Mouse (Mus musculus): Measurements from ENCODE around the gene Fxyd4.

Gene Fxyd4

DNA sequence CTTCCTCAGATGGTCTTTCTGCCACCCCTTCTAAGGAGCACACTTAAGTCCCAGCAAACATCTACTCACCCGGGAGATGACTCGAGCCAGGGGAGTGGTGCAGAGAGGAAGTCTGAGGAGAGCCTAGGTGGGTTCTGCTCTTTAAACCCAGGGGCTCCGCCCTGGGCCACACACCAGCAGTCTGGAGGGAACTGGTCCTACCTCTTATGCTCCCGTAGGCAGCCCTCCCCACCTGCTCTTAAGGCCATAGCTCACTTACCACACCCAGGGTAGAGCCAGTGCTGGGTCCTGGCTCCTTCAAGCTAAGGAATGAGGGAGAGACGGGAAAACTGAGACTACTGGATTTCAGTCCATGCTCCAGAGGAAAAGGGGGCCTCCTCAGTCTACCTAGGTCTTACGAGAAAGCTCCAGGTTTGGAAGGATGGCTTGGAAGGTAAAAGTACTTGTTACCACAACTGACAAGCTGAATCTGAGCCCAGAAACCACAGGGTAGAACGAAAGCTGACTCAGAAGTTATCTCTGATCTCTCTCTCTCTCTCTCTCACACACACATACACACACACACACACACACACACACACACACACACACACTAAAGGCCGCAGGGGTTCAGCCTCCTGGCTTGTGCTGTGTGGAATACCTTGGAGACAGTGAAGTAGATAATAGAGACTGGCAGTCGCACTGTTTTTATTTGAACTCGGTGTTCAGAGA lies at the start of gene Fxyd4:
Gene Fxyd4, minus strand, starts transcription at position 471 of the 711 bp plus-strand sequence.
- no peak for DNase-seq (ENCODE audit: low spot score)

DNA sequence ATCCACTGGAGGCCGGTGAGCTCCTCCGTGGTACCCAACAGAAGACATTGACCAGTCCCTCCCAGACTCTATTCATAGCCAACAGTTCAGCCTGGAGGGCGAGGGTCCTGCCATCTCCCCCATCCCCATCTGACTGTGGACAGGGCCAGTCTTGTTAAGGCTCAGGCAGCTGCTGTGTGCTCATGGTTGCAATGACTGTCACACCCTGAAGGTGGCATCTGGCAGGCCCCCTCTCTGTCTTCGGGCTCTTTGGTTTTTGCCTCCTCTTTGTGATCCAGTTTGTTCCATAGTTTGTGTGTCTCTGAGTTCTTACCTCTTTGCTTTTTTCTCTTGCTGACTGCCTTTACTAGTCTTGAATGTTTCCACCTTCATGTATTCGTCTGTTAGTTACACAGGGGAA lies 49.7 kb upstream of the Fxyd4 start:
- no peak for DNase-seq (ENCODE audit: low spot score)

DNA sequence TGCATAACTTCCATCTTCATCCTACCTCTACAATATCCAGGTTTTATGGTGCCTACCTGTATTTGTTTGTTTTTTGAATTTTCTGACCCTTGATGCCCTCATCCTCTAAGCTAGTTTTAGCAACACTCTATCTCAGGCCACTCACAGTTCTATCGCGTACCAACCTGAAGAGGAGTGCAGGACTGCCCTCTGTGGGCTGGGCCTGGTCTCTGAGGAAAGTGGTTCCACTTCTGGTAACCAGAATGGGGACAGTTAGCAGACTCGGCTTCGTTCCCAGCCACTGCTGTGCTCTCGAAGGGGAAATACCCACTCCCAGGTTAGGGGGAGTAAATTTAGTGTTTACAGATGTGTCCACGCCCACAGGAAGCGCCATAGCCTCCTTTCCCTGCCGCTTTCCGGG lies 29.2 kb upstream of the Fxyd4 start:
- no peak for DNase-seq (ENCODE audit: low spot score)

DNA sequence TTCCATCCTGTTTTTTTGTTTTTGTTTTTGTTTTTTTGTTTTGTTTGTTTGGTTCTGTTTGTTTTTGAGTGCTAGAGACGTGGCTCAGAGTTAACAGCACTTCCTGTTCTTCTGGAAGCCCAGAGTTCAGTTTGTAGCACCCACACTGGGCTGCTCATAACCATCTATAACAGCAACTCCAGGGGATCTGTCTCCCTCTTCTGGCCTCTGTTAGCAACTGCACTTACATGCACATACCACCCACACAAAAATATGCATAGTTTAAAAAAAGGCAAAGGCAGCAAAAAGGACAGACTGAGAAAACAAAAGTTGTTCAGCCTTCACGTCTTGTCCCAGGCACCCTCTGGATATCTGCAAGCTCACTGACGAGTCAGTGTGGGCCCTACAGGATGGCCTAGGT lies 25.7 kb upstream of the Fxyd4 start:
- DNase-seq (ENCODE audit: low spot score): no peak

DNA sequence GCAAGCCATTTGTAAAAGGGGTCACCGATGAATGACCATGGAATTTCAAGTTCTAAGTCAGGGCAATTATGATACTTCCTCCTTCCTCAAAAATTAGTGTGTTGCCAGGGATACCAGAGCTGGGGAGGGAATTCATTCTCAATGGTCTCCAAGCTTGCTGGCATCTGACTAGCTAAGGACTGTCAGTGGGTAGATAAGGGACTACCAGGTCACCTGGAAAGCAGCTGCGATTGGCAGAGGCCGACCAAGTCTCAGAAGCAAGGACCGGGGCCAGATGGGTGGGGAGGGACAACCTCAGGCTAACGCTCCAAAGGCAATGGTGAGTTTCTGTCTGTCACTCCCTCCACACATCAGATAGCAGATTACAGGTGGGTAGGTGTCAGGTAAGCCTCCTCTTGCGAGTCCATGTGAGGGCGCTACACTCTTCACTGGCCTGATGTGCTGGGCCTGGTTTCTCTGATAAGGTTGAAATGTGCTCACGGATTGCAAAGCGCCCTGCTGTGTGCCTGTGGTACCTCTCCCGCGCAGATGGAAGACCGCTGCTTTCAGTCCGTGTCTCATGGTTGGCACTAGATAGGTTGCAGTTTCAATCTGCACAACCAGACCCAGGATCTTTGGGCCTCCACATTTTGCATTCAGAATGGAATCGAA lies 19.5 kb upstream of the Fxyd4 start:
- no peak for DNase-seq (ENCODE audit: low spot score)

DNA sequence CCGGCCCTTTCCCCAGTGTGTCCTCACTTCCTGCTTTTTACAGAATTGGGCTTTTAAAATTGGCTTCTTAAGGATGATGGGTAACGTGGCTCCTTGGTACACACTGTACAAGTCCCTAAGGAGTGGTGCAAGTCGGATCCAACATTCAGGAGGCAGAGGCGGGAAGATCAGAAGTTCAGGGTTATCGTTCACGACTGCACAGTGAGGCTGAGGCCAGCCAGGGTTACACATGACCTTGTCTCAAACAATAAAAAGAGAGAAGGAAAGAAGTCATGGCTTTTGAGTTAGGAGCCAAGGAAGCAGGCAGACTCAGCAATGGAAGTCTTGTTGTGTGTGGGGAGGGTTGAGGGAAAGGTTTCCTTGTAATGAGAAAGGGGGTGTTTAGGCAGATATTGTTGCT lies 18.7 kb upstream of the Fxyd4 start:
- DNase-seq (ENCODE audit: low spot score): no peak

DNA sequence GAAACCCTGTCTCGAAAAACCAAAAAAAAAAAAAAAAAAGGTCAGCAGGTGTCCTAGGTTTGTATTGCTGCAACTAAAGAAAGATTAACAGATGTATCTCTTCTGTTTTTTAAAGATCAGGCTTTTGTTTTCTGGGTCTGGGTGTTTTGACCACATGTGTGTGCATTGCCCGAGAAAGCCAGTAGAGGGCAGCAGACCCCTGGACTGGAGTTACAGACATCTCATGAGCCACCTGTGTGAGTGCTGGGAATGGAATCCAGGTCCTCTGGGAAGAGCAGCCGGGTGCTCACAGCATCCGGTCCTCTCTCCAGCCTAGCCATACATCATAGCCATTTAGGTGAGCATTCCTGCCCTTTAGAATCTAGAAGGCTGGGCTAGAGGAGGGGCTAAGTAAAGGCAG lies 14.8 kb upstream of the Fxyd4 start:
- DNase-seq (ENCODE audit: low spot score): no peak

DNA sequence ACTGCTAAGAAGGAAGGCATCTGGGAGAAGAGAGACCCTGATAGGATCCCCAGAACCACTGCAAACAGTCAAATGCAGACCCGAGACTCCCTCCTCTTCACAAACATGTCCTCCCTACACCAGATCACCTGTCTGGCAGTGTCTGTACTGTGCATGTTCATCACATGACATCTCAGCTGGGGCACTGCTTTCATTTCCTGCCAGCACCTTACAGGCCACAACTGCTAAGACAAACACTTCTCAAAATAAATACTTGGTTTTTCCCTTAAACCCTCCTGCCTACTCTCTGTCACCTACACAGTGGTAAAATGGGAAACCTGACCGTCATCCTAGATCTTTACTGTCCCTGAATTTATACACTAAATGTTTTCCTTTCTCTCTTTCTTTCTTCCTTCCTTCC lies 6.4 kb upstream of the Fxyd4 start:
- peak; percentile 28 for DNase-seq (ENCODE audit: low spot score)

DNA sequence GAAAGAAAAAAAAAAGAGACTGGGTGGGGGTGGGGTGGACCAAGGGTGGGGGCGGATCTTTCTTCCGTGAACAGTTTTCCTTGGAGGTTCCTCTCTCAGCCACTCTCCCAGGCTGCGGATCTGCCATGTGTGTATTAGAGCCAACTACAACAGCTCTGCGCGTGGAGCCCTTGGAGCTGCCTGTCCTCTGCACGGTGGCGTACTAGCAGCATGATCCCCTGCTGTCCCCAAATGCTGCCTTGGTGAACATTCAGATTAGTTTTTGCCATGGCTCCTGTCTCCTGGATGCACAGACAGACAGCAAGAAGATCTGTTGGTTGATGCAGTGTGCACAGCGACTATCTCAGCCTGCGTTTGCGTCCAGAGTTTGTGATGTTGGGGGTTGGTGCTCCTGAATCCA lies 5.3 kb upstream of the Fxyd4 start:
- peak; percentile 36 for DNase-seq (ENCODE audit: low spot score)

DNA sequence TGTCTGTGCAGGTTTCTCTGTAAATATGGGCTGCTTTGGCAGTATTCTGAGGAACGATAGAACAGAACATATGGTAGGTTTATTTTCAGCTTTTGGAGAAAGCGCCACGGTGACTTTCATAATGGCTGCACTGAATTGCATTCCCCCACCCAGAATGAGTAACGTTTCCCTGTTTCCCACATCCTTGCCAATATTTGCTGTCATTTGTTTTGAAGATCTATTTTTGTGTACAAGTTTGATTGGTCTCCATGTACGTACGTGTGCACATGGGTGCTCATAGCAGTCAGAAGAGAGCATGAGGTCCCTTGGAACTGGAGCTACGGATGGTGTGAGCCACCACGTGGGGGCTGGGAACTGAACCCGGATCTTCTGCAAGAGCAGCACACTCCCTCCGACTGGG lies 1.5 kb upstream of the Fxyd4 start:
- DNase-seq (ENCODE audit: low spot score): no peak

DNA sequence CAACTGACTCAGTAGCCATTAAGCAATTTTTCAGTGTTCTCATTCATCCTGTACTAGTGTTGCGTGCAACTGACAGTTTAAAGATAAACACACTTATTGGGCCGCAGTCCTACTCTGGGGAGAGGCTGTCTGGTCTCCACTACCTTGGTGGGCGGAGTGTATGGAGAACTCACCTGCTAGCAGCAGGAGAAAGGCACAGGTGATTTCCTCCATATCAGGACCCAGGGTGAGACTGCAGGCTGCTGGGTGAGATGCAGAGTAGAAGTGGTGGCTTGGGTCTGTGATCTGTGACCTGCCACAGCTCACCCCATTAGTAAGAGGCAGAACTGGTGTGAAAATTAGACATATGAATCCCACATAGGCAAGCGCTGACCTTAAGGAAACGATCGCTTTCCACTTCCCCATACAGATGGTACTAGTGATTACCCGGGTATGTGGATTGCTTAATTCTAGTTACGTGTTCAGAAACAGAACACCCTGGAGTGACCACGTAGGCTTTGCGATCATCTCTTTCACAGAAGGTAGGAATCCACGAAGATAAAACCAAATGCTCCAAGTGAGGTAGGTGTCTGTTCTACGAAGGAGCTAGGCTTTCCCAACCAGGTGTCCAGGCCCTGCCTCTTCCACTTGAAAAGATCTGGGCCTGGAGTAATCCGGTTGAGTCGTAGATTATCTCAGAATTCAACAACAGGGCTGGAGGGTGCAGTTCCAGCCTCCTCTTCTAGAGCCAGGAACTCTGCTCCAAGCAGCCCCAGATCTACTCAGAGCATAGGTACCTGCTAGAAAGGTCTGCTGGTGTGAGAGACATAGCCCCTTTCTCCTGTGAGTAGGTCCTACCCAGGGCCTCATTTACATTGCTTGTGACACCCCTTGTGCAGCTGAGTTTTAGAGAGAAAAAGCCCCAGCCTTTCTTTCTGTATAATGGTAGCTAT lies 1.5 kb downstream of the Fxyd4 start:
- no peak for DNase-seq (ENCODE audit: low spot score)

DNA sequence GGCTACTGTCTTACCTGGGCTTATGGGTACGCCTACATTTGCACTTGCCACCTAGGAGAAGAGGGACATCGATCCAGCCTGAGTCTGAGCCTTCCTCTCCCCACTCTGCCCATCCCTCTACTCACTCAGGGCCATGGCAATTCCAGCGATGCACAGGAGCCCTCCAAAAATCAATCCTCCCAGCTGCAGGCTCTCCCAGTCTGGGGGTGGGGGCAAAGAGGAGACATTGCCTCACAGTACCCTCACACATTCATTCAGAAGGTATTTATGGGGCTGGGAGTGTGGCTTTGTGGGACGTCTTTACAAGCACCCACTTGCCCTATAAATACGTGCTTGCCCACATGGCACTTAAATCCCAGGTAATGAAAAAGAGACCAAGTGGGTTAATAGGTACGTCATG lies 3.2 kb downstream of the Fxyd4 start:
- no peak for DNase-seq (ENCODE audit: low spot score)

DNA sequence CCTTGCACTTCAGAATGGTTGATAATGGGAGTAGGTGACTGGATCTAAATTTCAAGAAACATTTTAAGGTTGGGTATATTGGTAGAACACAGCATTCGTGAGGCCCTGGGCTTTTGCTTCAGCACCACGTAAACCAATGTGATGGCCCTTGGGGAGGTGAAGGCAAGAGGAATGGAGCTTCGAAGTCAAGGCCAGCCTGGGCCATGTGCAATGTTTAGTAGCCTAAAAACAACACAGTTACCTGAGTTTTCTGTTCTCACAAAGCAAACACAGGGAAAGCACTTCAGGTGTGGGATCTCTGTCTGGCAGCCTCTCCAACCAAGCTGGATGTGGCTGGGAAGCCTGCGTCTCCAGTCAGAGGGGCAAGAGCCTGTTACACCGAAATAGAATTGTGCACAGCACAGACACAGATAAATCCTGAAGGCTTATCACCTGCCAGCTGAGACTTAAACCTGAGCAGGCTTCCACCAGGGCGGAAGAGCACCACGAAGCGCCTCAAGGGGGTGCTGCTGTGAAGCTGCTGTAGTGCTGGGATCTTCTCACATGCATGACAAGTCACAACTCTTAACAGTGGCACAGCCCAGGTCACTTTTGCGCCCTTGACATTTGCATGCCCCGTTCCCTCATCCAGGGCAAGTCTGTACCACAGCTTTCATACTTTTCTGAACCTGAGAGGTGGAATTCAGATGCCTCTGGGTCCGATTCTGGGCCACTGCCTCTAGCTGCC lies 5.0 kb downstream of the Fxyd4 start:
- DNase-seq (ENCODE audit: low spot score): peak; percentile 55

DNA sequence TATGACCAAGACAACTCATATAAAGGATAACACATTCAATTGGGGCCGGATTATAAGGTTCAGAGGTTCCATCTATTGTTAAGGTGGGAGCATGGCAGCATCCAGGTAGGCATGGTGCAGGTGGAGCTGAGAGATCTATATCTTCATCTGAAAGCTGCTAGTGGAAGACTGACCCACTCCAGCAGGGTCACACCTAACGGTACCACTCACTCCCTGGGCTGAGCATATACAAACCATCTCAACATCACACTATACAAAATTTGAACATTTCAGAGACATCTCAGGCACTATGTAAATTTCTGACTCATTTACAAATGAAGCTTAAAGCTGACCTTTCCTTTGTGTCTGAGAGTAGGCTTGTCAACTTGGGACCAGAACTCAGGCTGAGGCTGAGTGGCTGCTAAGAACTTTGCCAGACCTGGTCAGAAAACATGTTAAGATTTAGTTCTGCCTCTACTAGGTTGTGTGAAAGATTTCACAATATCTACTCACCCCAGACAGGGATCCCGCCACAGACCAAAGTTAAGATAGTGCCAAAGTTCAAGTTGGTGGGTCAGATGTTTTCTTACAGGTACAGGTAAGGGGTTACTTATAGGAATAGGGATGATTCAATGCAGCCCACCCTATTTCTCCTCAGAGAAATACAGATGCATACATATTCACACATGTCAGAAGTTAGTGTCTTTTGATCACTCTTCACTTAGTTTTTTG lies 7.4 kb downstream of the Fxyd4 start:
- no peak for DNase-seq (ENCODE audit: low spot score)

DNA sequence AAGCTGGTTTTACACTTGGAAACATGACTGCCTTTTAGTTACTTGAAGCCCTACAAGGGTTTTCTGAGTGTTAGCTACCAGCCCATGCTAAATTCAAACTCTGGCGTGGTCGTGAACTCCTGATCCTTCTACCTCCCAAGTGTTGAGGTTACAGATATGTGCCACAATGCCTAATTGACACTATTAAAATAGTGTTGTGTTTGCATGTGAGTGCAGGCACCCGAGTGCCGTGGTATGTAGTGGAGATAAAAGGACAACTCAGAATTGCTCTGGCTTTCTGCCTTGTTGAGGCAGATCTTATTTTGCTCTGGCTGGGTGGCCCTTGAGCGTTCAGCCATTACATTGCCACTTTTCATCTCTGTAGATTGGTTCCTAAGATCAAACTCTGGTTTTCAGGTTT lies 8.7 kb downstream of the Fxyd4 start:
- peak; percentile 17 for DNase-seq (ENCODE audit: low spot score)

DNA sequence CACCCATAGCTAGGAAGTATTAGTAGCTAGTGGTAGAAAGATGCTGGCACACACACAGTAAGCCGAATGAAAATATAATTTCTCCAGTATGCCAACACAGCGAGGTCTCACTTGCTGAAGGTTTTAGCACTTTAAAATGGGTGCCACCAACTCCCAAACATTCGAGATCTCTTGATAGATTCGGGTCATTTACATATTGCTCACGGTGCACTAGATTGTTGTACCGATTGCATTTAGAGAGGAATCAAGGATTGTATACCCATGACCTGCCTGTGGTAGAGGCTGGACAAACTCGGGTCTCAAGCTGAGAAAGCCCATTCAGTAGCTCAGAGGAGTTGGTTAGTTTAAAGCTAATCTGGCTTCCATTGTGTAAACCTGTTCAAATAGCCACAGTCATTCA lies 9.5 kb downstream of the Fxyd4 start:
- DNase-seq (ENCODE audit: low spot score): peak; percentile 21

DNA sequence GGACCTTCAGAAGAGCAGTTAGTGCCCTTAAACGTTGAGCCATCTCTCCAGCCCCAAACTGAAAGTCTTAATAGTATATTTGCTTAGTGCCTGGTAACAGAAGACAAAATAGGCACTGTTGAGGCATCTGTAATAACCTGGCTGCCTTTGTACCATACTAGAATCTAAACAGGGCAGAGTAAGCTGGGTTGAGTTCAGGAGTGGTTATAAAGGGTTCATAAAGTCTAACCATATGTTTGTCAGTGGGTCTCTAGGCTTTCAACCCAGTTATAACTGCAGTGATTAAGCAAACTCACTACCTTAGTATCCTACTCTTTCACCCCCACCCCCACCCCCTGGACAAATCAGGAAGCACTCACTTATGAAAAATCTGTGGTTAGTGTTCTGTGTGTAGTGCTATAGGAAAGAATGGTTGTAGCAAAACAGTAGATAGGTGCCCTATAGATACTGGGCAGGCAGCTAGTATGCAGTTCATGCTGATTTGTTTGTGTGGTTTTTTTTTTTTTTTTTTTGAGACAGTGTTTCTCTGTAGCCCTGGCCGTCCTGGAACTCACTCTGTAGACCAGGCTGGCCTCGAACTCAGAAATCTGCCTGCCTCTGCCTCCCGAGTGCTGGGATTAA lies 10.5 kb downstream of the Fxyd4 start:
- peak; percentile 20 for DNase-seq (ENCODE audit: low spot score)

DNA sequence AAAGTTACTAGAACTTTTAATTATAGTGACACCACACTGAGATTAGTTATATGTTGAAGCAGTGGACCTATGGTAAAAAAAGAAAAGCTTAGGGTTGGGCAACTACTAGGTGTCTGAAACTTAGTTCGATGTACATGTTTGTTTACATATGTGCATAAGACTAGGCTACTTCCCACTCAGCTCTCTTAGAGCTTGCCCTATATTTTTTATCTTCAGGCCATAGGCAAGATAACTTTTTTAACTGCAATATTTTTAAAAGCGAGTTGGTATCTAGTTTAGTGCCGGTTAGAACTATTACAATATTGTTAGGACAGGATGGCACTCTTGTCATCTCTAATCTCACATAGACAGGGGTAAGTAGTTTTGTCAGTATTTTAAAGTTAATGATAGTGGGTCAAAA lies 15.5 kb downstream of the Fxyd4 start:
- no peak for DNase-seq (ENCODE audit: low spot score)

DNA sequence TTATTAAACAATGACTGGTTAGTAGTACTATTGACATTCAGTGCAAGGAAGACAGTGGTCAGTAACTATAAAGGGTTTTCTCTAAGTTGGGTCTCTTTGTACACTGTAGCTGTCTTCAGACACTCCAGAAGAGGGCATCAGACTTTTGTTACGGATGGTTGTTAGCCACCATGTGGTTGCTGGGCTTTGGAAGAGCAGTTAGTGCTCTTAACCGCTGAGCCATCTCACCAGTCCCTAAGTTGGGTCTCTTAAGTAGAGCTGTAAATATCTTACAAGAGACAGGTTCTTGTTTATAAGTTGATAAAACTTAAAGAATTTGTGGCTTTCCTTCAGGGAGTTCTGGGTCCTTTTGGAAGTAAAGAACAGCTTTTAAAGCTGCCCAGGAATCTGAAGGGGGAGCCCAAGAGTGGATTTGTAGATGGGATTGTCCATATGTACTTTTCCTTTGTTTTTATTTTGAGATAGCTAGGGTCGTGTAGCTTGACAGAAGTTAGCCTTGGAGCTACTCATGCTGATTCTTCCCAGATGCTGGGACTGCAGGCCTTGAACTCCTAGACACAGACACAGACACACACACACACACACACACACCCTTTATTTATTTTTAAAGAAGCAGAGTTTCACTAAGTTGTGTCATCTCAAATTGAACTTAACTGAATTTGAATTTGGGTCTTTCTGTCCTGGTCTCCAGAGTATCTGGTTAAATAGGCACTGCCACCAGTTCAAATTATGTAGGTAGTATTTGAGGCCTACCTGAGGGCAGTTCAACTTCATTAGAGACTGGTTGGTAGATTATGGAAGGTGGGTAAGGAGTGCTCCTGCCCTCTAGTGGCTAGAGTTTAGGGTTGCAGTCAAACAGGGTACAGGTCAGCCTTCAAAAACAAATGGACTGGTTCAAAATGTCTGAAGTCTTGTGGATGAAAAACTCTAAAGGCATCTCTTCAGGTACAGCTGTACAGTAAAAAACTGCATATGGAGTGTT lies 16.5 kb downstream of the Fxyd4 start:
- no peak for DNase-seq (ENCODE audit: low spot score)

DNA sequence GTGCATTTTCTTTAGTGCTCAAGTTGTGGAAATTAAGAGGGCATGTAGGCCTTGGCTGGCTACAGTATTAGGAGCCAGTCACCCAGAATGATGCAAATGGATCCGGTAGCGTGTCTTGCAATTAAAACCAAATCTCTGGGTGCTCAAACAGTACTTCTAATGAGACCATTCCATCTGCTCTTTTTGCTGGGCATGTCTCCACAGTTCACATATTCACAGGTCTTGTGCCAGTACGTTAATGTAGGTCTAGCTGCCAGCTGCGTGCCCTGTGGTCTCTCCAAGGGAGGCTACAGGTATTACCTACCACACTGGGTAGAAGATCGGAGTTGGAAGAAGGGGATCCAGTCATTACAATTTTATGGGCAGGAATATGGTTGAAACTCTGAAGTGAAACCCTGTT lies 19.4 kb downstream of the Fxyd4 start:
- no peak for DNase-seq (ENCODE audit: low spot score)
